Mouse (Mus musculus) thymus, postnatal 10 days (tissue): ENCODE measurements around the gene Amz1.

ENCODE experiments used
- DNase-seq, 2 experiments: peaks; one replicate each; pipeline ENCODE4 v3.0.0; 2021; ENCODE audit warnings: low spot score in 2 of 2

Amz1 gene

DNA sequence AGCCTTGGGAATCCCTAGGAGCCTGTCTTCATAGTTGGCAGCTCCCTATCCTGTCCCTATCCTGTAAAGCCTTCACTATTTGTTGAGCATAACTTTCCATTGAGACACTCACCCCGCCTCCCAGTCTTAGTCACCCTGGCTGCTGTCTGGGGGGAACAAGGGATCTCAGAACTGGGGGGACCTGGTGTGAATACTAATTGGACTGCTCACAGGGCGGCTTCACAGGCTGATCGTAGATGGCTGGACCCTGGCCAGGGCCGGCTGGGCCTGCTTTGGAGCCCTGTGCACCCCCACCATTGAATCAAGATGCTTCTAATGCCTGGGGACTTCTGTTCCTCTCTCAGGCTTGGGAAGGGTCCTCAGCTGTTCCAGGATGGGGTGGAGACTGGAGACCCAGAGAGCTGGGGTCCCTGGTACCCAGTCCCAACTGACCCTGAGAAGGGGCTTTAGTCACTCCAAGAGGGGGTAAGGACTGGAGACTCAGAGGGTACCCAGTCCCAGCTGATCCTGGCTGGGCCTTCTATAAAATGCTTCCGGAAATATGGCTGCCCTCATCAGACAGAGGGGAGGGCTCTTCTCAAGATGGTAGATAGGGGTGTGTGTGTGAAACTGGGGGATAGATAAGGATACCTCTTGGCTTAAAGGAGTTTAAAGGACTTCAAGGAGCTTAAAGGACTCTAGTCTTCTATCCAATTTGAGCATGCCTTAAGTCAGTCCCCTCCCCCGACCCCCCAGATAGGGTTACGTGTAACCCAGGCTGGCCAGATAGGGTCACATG is 2.3 kb downstream of the Amz1 start:
- DNase-seq: no peak

DNA sequence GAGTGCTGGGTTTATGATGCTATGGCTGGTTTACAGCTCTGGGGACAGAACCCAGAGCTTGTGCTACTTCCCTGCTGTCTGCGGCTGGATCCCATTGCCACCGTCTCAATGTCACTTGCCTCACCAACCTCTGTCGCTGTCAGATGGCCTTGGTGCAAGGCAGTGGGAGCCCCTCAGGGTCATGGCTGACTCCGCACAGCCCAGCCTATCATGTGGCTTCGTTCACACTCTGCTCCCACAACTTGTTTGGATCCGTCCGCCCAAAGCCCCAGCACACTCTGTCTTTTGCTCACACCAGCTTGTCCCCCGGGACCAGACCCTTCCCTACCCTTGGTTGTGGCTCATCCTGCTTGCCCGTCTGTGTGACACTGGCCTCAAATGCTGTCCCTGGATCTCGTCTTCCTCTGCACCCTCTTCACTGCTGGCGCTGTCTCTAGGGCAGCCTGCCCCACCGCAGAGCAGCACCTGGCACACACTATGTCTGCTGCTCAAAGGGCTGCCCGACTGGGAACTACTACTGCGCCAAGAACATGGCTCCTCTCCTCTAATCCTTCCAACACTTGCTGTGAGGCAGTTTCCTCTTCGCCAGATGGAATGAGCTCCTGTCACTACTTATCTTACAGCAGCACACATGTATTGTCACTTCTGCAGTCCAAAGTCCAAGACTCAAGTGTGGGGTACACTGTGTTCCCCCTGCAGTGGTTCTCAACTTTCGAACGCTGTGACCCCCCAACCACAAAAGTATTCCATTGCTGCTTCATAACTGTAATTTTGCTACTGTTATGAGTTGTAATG is 3.2 kb downstream of the Amz1 start:
- DNase-seq: no peak

DNA sequence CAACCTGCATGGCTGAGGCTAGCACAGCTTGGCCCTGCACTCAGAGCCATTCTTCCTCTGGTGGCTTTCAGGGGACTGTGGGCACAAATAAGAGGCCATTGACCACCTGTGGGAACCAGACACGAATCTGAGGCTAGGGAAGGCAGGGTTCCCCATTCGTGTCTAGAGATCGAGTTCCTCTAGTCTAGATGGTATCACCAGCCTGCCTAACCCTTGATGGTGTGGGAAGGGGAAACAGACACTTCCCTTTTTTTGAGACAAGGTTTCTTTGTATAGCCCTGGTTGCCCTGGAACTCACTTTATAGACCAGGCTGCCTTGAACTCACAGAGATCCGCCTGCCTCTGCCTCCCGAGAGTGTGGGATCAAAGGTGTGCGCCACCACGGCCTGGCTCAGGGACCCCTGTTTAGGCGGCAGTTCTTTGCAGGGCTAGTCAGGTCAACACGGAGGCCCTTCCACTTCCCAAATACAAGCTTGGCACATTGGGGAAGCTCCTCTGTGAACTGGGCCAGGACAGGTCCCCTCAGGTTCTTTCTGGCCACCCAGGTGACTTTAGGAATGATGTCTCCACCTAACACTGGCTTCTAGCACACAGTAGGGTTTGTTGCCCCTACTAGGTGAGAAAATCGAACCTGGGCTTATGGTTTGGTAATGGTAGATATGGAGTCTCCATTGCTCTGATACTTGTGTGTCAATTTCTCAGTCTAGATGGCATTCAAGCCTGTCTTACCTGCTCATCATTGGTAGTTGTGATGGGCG is 7.3 kb downstream of the Amz1 start:
- DNase-seq: no peak

DNA sequence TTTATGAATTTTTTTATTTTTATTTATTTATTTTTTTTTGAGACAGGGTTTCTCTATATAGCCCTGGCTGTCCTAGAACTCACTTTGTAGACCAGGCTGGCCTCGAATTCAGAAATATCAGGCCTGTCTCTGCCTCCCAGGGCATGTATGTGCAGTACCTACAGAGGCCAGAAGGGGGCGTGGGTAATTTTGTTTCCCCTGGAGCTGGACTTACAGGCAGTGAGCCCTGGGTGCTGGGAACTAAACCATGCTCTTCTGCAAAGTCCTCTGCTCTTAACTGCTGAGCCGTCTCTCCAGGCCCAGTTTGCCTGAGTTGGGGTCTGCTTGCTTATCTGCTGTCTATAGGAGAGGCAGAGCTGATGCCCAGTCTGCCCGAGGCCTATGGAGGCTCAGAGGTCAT is 8.3 kb downstream of the Amz1 start:
- peak in 1 of 2 experiments; percentile 44 for DNase-seq

DNA sequence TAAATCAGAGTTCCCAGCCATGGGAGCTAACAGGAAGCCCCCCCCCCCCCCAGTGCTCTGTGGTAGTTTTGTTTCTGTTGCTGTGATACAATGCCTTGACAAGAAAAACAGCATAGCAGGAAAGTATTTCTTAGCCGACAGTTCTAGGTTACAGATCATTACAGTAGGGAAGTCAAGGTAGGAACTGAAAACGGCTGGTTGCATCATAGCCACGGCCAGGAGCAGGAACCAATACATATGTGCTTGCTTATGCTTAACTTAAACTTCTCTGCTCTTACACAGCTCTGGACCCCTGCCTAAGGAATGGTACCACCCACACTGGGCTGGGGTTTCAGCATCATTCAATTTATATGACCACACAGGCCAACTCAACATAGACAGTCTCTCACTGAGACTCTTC is 9.4 kb downstream of the Amz1 start:
- no peak for DNase-seq

DNA sequence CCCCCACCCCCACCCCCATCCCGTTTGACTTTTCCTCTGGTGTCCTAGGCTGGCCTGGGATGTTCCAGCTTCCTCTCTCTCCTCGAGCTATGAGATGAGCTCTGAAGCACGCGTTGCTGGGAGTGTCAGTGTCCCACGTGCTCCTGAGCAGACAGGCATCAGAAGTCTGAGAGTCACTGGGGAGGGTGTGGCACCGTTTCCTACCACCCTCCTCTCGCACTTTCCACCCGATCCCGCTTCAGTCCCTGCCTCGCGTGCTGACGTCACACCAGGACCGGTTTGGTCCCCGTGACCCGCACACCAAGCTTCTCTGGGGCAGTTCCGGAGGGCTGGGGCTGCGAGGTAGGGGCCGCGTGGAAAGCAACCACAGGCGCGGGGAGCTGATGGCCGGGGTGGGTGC is 11.4 kb downstream of the Amz1 start:
- DNase-seq: no peak

DNA sequence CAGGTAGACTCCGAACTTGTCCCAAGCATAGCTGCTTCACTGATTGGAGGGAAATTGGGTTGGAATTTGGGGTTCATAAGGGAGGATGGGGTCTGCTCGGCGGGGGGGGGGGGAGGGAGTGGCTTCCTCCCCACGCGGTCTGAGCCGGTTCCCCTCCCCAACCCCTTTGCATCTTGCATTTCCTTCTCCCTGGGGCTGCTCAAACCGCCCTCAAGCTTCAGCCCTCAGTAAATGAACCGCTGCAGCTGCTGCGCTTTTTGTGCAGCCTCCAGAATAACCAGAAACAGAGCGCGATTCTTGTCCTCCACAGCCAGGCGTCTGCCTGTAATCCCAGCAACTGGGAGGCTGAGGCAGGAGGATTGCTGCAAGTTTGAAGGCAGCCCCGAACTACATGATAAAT is 12.2 kb downstream of the Amz1 start:
- DNase-seq: peak in 1 of 2 experiments; percentile 28

DNA sequence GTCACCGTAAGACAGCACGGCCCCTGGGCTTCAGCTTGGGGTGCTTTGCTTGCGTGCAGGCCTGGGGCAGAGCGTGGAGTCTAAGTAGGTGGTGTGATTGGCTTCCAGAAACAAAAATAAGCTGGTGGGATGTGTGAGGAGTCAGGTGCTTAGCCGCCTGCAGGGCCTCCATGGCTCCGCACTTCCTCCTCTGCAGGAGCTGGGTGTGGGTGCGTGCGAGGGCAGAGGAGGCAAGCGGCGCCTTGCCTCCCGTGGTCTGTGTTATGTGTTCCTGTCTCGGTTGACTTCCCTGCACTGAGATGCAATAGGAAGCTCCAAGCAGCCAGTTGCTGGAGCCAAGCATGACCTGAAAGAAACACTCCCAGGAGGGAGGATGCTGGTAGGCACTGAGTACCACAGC is 15.9 kb downstream of the Amz1 start:
- DNase-seq: no peak

DNA sequence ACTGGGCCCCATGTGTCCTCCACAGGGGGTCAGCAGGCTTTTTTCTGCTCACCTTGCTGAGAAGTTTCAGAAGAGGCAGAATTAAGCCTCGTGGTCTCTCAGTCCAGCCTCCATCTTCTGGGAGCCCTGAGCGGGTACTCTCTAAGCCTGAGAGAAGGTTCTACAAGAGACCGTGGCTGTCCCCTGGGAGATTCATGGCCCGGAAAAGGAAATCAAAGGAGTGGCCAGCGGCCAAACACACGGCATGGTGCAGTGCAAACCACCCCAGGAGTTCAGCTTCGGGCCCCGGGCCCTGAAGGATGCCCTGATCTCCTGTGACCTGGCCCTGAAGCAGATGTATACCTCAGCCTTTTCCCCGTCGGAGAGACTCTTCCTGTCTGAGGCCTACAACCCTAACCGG is 17.1 kb downstream of the Amz1 start:
- no peak for DNase-seq

DNA sequence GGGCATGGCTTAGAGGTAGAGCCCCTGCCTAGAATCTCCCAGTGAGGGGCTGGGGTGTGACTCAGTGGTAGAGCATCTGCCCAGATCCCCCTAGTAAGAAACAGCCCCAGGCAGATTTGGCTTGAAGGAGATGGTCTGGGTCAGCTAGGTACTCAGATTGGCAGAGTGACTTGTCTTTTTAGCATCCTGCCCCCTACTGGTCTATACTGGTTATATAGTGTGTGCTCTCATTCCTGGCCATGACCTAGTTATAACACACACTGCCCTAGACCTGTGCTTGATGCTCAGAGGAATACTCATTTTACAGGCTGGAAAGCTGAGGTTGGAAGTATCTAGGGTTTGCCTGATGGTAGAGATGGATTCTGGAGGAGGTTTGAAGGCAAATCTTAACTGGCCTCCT is 17.9 kb downstream of the Amz1 start:
- no peak for DNase-seq

DNA sequence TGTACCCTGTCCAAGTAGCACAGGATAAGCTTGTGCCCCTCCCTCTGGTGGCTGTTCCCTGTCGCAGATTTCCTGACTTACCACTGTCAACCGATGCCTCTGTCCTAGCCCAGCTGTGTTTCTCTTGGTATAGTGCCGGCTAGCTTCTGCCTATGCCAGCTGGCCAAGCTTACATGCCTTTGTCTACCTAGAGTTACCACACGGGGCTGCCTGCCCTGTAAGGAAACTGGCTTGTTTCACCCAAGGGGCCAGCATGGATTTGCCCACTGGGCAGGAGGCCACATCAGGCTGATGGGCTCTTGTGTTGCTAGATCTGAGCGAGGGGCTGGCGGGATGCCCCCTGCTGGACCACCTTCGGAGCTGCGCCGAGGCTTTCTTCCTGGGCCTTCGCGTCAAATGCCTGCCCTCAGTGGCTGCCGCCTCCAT is 19.8 kb downstream of the Amz1 start:
- no peak for DNase-seq

DNA sequence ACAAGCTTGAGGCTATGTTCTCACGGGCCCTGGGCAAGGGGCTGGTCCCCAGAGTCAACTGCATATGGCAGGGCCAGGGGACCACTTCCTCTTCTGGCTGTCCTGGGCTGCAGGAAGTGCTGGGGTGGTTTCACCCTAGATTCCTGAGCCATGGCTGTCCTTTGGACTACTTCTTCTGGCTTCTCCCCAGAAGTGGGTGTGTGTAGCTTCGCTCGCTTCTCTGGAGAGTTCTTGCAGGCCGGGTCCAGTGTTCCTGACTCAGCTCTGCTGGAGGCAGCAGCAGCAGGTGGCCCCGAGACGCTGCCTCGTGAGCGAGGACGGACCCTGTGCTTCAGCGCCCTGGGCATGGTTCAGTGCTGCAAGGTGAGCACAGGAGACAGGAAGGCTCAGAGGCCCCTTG is 24.5 kb downstream of the Amz1 start:
- DNase-seq: no peak

DNA sequence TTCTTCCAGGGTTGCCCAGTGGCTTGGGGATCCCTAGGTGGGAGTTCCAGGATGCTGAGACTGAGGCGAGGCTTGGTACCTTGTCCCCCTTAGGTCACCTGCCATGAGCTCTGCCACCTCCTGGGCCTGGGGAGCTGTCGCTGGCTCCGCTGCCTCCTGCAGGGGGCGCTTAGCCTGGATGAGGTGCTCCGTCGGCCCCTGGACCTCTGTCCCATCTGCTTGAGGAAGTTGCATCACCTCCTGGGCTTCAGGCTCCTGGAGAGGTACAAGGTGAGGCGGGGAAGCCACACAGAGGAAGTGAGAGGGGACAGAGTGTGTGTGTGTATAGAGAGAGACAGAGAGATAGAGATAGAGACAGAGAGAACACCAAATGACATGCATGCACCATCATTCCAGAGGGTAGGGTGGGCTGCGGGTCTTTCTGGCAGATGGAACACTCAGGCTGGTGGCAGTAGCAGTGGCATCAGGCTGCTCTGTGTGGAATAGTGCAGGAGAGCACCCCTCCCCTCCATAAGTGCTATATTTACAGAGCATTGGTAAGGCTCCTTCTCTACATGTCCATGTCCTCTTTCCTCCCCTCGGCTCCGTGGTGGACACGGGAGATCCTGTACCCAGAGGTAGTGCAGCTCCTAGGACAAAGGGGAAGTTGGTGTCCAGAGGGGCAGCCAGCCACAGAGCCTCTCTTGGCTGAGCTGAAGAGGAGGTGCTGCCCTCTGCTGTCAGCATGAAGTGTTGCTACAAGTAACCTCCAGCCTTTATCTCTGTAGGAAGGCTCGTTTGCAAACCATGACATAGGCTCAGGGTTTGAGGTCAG is 25.3 kb downstream of the Amz1 start:
- DNase-seq: peak; percentile 39 to 73

DNA sequence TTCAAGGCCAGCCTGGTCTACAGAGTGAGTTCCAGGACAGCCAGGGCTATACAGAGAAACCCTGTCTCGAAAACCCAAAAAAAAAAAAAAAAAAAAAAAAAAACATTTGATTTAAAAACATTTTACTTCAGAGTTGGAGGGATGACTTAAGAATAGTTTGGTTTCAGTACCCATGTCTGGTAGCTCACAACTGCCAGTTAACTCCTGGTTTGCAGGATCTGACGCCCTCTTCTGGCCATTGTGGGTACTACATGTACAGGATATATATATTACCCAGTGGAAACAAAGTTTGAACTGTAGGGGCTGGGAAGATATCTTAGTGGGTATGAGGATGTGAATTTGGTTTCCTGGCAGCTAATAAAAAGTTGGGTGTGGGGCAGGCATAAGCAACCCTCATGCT is 27.0 kb downstream of the Amz1 start:
- peak in 1 of 2 experiments; percentile 55 for DNase-seq

DNA sequence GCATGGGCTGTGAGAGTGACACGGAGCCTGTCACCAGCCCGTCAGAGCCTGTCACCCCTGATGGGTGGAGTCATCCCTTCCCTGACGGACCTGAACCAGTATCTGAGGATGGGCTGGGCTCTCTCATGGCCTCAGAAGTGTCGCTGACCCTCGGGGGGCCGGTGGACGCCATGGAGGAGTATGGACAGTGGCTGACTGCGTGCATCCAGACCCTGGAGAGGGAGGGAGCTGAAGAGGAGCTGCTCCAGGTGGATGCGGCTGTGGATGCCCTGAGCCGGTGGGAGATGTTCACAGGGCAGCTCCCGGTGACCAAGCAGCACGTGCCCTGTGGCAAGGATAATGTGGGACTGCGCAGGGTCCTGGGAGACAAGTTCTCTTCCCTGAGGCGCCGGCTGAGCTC is 28.1 kb downstream of the Amz1 start:
- no peak for DNase-seq

DNA sequence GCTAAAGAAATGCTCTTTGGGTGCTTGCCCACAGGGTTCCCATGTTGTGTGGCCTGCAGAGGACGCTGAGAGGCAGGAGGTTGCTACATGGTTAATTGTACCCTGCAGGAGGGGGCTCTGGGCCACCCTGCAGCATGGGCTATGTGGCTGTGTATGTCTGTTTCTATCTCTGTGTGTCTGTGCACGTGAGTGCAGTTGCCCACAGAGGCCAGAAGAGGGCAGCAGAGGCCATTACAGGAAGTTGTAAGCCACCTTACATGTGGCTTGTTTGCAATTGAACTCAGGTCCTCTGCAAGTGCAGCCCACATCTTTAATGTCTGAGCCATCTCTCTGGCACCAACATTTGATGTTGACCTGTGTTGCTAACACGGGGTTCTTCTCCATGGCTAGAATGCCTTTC is 28.7 kb downstream of the Amz1 start:
- no peak for DNase-seq

DNA sequence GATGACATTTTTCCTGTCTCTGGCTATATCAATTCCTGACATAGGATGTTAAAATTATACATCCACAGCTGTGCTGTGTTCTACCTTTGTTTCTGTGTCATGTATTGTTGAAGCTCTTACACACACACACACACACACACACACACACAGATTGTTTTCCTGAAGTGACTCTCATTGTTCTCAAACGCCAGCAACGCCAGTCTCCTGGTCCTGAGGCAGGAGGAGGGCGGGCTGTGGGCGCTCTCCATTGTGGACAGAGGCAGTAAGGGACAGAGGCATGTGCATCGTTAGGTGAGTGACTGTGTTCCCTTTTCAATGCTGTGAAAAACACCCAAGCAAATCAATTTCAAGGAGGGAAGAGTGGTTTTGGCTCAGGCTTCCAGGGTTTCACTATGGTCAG is 29.3 kb downstream of the Amz1 start:
- no peak for DNase-seq

DNA sequence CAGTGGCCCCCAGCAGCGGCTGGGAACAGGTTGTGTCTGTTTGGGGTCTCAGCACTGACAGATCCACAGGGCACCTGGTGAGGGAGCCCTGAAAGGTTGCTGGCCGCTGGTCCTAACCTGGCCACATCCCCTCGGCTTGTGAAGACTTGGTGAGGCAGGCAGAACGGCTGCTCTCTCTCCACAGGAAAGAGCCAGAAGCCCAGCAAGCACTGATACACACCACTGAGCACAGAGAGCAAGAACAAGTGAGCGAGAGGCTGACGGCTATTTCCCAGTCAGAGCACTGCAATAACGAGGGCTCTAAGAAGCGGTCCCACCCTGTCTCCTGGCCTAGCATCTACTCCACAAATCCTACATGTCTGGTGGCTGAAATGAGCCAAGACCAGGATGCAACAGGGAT is 34.9 kb downstream of the Amz1 start:
- DNase-seq: no peak

DNA sequence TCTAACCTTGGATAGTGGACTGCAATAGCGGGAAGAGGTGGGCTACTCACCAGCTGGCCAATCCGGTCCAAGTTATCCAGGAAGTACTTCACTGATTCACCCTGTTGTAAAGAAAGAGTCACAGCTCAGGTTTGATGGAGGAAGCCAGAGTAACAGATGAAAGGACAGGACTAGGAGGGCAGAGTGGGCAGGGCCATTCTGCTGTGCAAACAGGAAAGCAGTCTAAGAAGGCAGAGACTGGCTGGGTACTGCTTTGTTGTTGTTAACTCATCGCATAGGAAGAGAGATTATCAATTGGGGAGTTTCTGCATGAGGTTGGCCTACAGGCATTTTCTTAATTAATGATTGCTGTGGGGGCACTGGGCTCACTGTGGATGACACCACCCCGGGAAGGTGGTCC is 38.6 kb downstream of the Amz1 start:
- no peak for DNase-seq

DNA sequence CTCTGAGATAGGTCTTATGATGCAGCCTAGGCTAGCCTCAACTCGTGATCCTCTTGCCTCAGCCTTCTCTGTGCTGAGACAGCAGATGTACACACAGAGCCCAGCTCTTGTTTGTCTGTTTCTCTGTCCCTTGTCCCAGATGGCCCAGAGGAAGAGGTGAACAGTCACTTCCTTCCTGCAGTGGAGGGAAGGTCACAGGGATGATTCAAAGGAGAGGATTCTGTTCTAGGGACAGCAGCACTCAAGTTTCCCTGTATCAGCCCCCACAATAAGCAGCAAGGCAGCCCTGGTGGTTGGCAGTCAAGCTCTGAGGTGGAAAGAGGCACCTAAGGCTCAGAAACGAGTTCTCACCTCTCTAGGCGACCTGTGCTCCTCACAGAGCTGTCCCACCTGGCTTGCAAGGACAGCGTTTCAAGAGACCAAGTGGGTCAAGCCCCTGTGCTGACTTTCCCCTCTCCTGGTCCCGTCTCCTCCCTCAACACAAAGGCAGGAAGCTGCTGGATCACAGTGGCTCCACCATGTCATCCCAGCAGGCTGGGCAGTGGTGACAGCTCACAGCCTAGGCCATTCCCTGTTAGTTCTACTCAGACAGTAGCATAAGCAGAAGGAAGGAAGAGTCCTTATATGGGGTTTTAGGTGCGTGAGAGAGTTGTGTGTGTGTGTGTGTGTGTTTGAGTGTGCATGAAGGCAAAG is 41.1 kb downstream of the Amz1 start:
- no peak for DNase-seq

DNA sequence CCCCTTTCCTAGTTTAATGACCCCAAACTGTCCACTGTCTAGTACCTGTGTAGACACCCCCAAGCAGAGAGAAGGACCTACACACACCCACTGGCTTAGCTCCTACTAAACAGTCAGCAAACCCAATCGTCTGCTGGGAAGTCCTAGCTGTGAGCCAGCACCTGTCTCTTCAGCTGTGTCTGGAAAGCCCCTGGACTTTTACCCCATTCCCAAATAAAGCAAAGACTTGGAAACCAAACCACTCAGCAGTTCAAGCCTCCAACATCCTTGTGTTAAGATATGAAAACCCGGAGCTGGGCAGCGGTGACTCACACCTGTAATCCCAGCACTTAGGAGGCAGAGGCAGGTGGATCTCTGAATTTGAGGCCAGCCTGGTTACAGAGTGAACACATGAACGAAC is 42.6 kb downstream of the Amz1 start:
- DNase-seq: no peak
